Mouse (Mus musculus): Measurements from ENCODE around the gene Smim5. TPM values are rescaled to one million over a fixed set of nuclear protein-coding genes. Genes with fewer than 3 reads are reported as not detected.
"Not testable (repeated sequence)": the region's sequence is repeated elsewhere in the genome, so short reads cannot be mapped to it uniquely, and the experiment has no call there.

Gene Smim5
- total RNA-seq (2021), result under 1 TPM; 0.85 to 0.98 TPM
- long read RNA-seq, partial matches to known transcripts, result 0 of 4 reads
- long read RNA-seq, other reads (novel, unspliced or antisense), result 1 of 4 reads

GRCm38 (mm10) chr11:115899486-115900266 is at the start of gene Smim5:
Smim5 (plus strand) TSS chr11:115899966.
- DNase-seq (ENCODE audit: low spot score in 2 of 2), result no peak

GRCm38 (mm10) chr11:115854674-115855073 is 45.1 kb upstream of the Smim5 start:
- DNase-seq (ENCODE audit: low spot score in 2 of 2), result no peak

- not testable (repeated sequence) for DNase-seq (ENCODE audit: low spot score in 2 of 2)
These were observed 42.6 kb upstream of the Smim5 start for GRCm38 (mm10) chr11:115857146-115857545.

GRCm38 (mm10) chr11:115857936-115858335 is 41.8 kb upstream of the Smim5 start:
- no peak for DNase-seq (ENCODE audit: low spot score in 2 of 2)

- no peak for DNase-seq (ENCODE audit: low spot score in 2 of 2)
These were observed 41.4 kb upstream of the Smim5 start, which contains the start of gene Myo15b for GRCm38 (mm10) chr11:115858354-115858753. Myo15b (plus strand) TSS chr11:115858406.

GRCm38 (mm10) chr11:115859143-115859945 is 40.4 kb upstream of the Smim5 start:
- DNase-seq (ENCODE audit: low spot score in 2 of 2), result peak; percentile 85 to 90

- DNase-seq (ENCODE audit: low spot score in 2 of 2), result no peak
These were observed 35.9 kb upstream of the Smim5 start for GRCm38 (mm10) chr11:115863895-115864294.

- DNase-seq (ENCODE audit: low spot score in 2 of 2), result no peak
These were observed 30.4 kb upstream of the Smim5 start for GRCm38 (mm10) chr11:115869393-115869792.

GRCm38 (mm10) chr11:115872437-115872836 is 27.3 kb upstream of the Smim5 start:
- DNase-seq (ENCODE audit: low spot score in 2 of 2), result no peak

- DNase-seq (ENCODE audit: low spot score in 2 of 2), result no peak
These were observed 23.8 kb upstream of the Smim5 start for GRCm38 (mm10) chr11:115875935-115876334.

- no peak for DNase-seq (ENCODE audit: low spot score in 2 of 2)
These were observed 23.3 kb upstream of the Smim5 start for GRCm38 (mm10) chr11:115876438-115876837.

GRCm38 (mm10) chr11:115877174-115877755 is 22.5 kb upstream of the Smim5 start:
- no peak for DNase-seq (ENCODE audit: low spot score in 2 of 2)

GRCm38 (mm10) chr11:115878071-115878470 is 21.7 kb upstream of the Smim5 start:
- no peak for DNase-seq (ENCODE audit: low spot score in 2 of 2)

- no peak for DNase-seq (ENCODE audit: low spot score in 2 of 2)
These were observed 18.8 kb upstream of the Smim5 start for GRCm38 (mm10) chr11:115881002-115881401.

- DNase-seq (ENCODE audit: low spot score in 2 of 2), result no peak
These were observed 16.5 kb upstream of the Smim5 start for GRCm38 (mm10) chr11:115883251-115883650.

GRCm38 (mm10) chr11:115884361-115884760 is 15.4 kb upstream of the Smim5 start:
- no peak for DNase-seq (ENCODE audit: low spot score in 2 of 2)

- DNase-seq (ENCODE audit: low spot score in 2 of 2), result no peak
These were observed 14.5 kb upstream of the Smim5 start for GRCm38 (mm10) chr11:115885281-115885680.

- DNase-seq (ENCODE audit: low spot score in 2 of 2), result no peak
These were observed 13.3 kb upstream of the Smim5 start for GRCm38 (mm10) chr11:115886446-115886845.

GRCm38 (mm10) chr11:115888020-115888419 is 11.7 kb upstream of the Smim5 start:
- DNase-seq (ENCODE audit: low spot score in 2 of 2), result peak in 1 of 2 experiments; percentile 31

- DNase-seq (ENCODE audit: low spot score in 2 of 2), result no peak
These were observed 10.6 kb upstream of the Smim5 start for GRCm38 (mm10) chr11:115889159-115889558.

GRCm38 (mm10) chr11:115892213-115892612 is 7.6 kb upstream of the Smim5 start:
- DNase-seq (ENCODE audit: low spot score in 2 of 2), result no peak

GRCm38 (mm10) chr11:115893071-115893470 is 6.7 kb upstream of the Smim5 start:
- DNase-seq (ENCODE audit: low spot score in 2 of 2), result no peak

Measured in layer of hippocampus, postnatal 10 days (tissue).